Mouse (Mus musculus): Measurements from ENCODE around the gene Ccdc87. TPM values are rescaled to one million over a fixed set of nuclear protein-coding genes. Genes with fewer than 3 reads are reported as not detected.
"Not testable (repeated sequence)": the region's sequence is repeated elsewhere in the genome, so short reads cannot be mapped to it uniquely, and the experiment has no call there.

Gene Ccdc87
- polyA plus RNA-seq, 1 experiment = 0.26 TPM

DNA sequence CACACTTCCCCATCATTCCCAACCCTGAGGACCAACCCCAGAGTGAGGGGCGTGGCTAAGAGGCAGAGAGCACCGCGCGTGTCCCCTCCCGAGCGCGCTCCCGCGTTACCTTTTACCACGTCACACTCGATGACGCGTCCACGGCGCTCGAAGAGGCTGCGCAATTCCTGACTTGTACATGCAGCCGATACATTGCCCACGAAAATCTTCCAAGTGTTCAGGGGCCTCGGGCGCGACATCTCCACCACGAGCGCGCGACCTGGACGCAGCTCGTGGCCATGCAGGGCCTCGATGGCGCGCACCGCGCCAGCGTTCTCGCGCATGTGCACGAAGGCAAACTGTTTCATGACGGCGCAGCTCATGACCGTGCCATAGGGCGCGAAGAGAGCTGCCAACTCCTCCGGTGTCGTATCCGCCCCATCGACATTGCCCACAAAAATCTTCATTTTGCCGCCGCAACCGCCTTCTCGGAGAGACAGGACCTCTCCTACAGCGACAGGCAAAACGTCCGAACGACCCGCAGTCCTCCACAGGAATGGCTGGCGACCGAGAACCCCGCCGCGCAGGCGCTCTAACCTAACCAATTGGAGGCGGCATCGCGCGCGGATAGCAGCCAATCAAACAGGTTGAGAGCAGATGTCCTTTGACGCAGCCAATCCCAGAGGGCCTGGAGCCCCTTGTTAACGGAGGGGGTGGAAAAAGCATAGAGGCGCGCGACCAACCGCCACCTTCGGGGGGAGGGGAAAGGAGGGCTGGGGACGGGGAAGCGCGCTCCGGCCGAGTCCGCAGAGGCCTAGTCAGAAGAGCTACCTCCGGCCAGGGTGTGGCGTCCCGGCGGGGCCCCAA, 27.9 kb upstream of the Ccdc87 start, which contains the start of the genes Gm21992 and Rbm14:
Gm21992 (minus strand) TSS at position 550 of the 846 bp plus-strand sequence.
Rbm14 (minus strand) TSS at position 572 of the 846 bp plus-strand sequence.
- Histone ChIP-seq H3K27ac (ENCODE audit: insufficient read depth, low read length) (peak within 1 kb of the TSS; percentile 92), H3K4me1 (ENCODE audit: control insufficient read depth, insufficient read depth, low read length) (peaks cover 5% of the 10 kb centered on the region), H3K4me3 (ENCODE audit: insufficient read depth, low read length) (peak within 1 kb of the TSS; percentile 70)
- TF ChIP-seq POLR2A (IDR thresholded peaks at IDR 0.05; ENCODE audit: low read depth, low read length) (peak; percentile 94), CTCF (IDR thresholded peaks at IDR 0.05; ENCODE audit: borderline replicate concordance, insufficient read depth, low read length) (no peak)

DNA sequence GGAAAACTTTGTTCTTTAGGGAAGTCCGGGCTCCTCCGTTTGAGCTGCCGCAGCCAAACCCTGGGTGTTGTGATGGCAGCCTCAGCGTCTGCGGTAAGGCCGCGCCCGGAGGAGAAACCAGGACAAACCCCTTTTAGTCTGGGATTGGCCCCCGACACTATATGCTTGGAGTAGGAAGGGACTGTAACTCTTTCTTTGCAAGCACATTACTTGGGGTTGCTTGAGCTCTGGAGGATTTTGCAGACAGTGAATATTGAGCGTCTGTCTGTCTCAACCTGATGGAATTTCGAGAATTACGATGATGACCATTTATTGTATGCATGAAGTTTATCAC, 27.3 kb upstream of the Ccdc87 start:
- Histone ChIP-seq H3K4me1 (ENCODE audit: control insufficient read depth, insufficient read depth, low read length) (peaks cover 5% of the 10 kb centered on the region), H3K4me3 (ENCODE audit: insufficient read depth, low read length) (peak overlapping the region; percentile 70), H3K27ac (ENCODE audit: insufficient read depth, low read length) (peak overlapping the region; percentile 92)
- TF ChIP-seq CTCF (IDR thresholded peaks at IDR 0.05; ENCODE audit: borderline replicate concordance, insufficient read depth, low read length) (no peak), POLR2A (IDR thresholded peaks at IDR 0.05; ENCODE audit: low read depth, low read length) (0 out of 2 replicates have a peak, but pooled peaks have one; percentile 2)

DNA sequence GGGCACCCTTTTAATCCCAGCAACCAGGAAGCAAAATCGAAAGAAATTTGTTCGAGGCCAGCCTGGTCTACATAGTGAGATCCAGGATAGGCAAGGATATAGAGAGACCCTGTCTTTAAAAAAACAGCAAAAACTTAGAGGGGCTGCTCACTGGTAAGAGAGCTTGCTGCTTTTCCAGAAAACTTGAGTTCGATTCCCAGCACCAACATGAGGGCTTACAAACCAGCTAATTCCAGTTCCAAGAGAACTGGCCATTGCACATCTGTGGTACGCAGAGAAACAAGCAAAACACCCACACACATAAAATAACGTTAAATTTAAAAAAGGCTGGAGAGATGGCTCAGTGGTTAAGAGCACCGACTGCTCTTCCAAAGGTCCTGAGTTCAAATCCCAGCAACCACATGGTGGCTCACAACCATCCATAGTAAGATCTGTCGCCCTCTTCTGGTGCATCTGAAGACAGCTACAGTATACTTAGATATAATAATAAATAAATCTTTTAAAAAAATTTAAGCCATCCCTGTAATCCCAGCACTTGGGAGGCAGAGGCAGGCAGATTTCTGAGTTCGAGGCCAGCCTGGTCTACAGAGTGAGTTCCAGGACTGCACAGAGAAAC, 26.7 kb upstream of the Ccdc87 start:
- Histone ChIP-seq H3K27ac (ENCODE audit: insufficient read depth, low read length) (peak overlapping the region; percentile 92), H3K4me3 (ENCODE audit: insufficient read depth, low read length) (peak overlapping the region; percentile 70)
- not testable (repeated sequence) for H3K4me1 ChIP-seq (ENCODE audit: control insufficient read depth, insufficient read depth, low read length)

GRCm38 (mm10) chr19:4813015-4813414, 26.2 kb upstream of the Ccdc87 start:
- Histone ChIP-seq H3K27ac (ENCODE audit: insufficient read depth, low read length) (no peak overlapping the region), H3K4me1 (ENCODE audit: control insufficient read depth, insufficient read depth, low read length) (peaks cover 5% of the 10 kb centered on the region), H3K4me3 (ENCODE audit: insufficient read depth, low read length) (no peak overlapping the region)
- no peak for TF ChIP-seq POLR2A (IDR thresholded peaks at IDR 0.05; ENCODE audit: low read depth, low read length)
- TF ChIP-seq CTCF (IDR thresholded peaks at IDR 0.05; ENCODE audit: borderline replicate concordance, insufficient read depth, low read length) = peak; percentile 27; the same call in 1 of the 2 replicates

DNA sequence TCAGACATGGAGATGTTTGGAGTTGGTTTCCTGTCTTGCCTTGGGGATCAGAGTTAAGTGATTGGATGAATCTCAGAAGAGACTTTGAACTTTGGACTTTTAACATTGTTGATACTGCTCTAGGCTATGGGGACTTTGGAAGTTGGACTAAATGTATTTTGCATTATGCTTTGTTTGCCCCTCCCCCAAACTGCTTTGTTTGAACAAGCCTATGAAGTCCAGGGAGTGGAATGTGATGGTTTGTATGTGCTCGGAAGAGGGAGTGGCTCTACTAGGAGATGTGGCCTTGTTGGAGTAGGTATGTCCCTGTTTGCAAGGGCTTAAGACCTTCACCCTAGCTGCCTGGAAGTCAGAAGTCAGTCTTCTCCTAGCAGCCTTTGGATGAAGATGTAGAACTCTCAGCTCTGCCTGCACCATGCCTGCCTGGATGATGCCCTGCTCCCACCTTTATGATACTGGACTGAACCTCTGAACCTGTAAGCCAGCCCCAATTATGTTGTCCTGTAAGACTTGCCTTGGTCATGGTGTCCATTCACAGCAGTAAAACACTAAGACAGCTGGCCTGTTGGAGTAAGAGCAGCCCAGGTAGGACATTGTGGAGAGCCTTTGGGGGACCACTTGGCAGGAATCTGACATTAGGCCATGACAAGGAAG, 21.9 kb upstream of the Ccdc87 start:
- H3K27ac ChIP-seq (ENCODE audit: insufficient read depth, low read length) = no peak overlapping the region
- H3K4me1 ChIP-seq (ENCODE audit: control insufficient read depth, insufficient read depth, low read length) = no peaks in the 10 kb centered on the region
- H3K4me3 ChIP-seq (ENCODE audit: insufficient read depth, low read length) = no peak overlapping the region
- TF ChIP-seq POLR2A (IDR thresholded peaks at IDR 0.05; ENCODE audit: low read depth, low read length) = no peak
- TF ChIP-seq CTCF (IDR thresholded peaks at IDR 0.05; ENCODE audit: borderline replicate concordance, insufficient read depth, low read length) = no peak

GRCm38 (mm10) chr19:4820678-4821303, 18.4 kb upstream of the Ccdc87 start:
- no peaks in the 10 kb centered on the region for H3K4me1 ChIP-seq (ENCODE audit: control insufficient read depth, insufficient read depth, low read length)
- H3K4me3 ChIP-seq (ENCODE audit: insufficient read depth, low read length) = no peak overlapping the region
- no peak for TF ChIP-seq CTCF (IDR thresholded peaks at IDR 0.05; ENCODE audit: borderline replicate concordance, insufficient read depth, low read length)
- no peak for TF ChIP-seq POLR2A (IDR thresholded peaks at IDR 0.05; ENCODE audit: low read depth, low read length)
- no peak overlapping the region for H3K27ac ChIP-seq (ENCODE audit: insufficient read depth, low read length)

- Histone ChIP-seq H3K27ac (ENCODE audit: insufficient read depth, low read length) (no peak overlapping the region), H3K4me1 (ENCODE audit: control insufficient read depth, insufficient read depth, low read length) (no peaks in the 10 kb centered on the region), H3K4me3 (ENCODE audit: insufficient read depth, low read length) (no peak overlapping the region)
- TF ChIP-seq CTCF (IDR thresholded peaks at IDR 0.05; ENCODE audit: borderline replicate concordance, insufficient read depth, low read length) = no peak
- TF ChIP-seq POLR2A (IDR thresholded peaks at IDR 0.05; ENCODE audit: low read depth, low read length) = no peak
These were observed 10.6 kb upstream of the Ccdc87 start for GRCm38 (mm10) chr19:4828444-4829114.

DNA sequence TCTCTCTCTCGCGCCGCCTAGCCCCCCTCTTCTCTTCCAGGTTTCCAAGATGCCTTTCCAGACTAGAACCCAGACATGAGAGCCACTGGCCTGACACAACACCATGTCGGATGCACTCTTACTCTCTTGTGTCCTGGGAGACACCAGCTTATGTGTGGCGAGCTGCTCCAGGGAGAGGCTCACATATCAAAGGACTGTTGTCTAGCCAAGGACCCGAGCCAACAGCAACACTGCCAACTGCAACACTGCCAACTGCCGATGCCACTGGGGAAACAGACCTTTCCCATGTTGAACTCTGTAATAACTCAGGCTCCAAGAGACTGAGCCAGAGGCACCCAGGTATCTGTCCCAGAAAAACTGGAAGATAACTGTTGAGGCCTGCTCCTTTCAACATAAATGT, 10.0 kb upstream of the Ccdc87 start:
- Histone ChIP-seq H3K4me3 (ENCODE audit: insufficient read depth, low read length) (no peak overlapping the region), H3K27ac (ENCODE audit: insufficient read depth, low read length) (no peak overlapping the region), H3K4me1 (ENCODE audit: control insufficient read depth, insufficient read depth, low read length) (no peaks in the 10 kb centered on the region)
- TF ChIP-seq CTCF (IDR thresholded peaks at IDR 0.05; ENCODE audit: borderline replicate concordance, insufficient read depth, low read length) (no peak), POLR2A (IDR thresholded peaks at IDR 0.05; ENCODE audit: low read depth, low read length) (no peak)

GRCm38 (mm10) chr19:4833977-4834376, 5.2 kb upstream of the Ccdc87 start:
- TF ChIP-seq POLR2A (IDR thresholded peaks at IDR 0.05; ENCODE audit: low read depth, low read length) (no peak), CTCF (IDR thresholded peaks at IDR 0.05; ENCODE audit: borderline replicate concordance, insufficient read depth, low read length) (no peak)
- Histone ChIP-seq H3K27ac (ENCODE audit: insufficient read depth, low read length) (no peak overlapping the region), H3K4me1 (ENCODE audit: control insufficient read depth, insufficient read depth, low read length) (no peaks in the 10 kb centered on the region), H3K4me3 (ENCODE audit: insufficient read depth, low read length) (no peak overlapping the region)

Data from embryonic fibroblast, embryonic 13.5 days (primary cell).